Mouse (Mus musculus): ENCODE results near the gene Ccl28.

DNA sequence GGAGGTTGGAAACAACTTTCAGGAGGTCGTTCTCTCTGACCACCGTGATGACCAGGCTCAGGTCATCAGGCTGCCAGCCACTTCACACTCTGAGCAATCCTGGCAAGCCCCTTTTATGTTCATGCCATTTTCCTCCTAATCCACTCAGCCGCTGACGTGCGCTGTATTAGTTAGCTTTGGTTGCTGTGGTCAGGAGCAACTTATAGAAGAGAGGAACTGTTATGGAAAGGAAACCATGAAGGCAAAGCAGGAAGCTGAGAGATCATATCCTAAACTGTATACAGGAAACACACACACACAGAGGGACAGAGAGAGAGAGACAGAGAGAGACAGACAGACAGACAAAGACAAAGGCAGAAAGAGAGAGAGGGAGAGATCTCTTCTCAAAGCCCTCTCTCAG is 15.7 kb downstream of the Ccl28 start:
- no peak for TF ChIP-seq CTCF (IDR thresholded peaks at IDR 0.05; ENCODE audit: insufficient read depth, low read depth, low read length)
- TF ChIP-seq POLR2A (IDR thresholded peaks at IDR 0.05; ENCODE audit: insufficient read depth, low read depth, low read length) = no peak
